Mouse (Mus musculus) CH12.LX (cell line): Measurements from ENCODE around the gene Csnk1g1. TPM values are rescaled to one million over a fixed set of nuclear protein-coding genes. Genes with fewer than 3 reads are reported as not detected.

Source experiments
- DNase-seq: peaks from one replicate; pipeline ENCODE4 v3.0.0-alpha.2; 2013; ENCODE audit errors: extremely low read depth
- H3K27ac ChIP-seq: 2 replicates; pipeline ENCODE4 v1.5.1; 2012; ENCODE audit warnings: low read depth, mild to moderate bottlenecking, control low read depth, moderate library complexity; ENCODE audit not compliant: insufficient read depth
- H3K27me3 ChIP-seq: replicated peaks from 2 replicates; pipeline ENCODE3; 2012; ENCODE audit warnings: inconsistent platforms
- H3K36me3 ChIP-seq, 2 experiments: replicated peaks in 1 of 2; 2 replicates each; pipeline versions ENCODE3 to v1.6.1; 2012; ENCODE audit warnings: inconsistent platforms in 1 of 2, low read length in 1 of 2, mild to moderate bottlenecking in 1 of 2, mixed read lengths in 1 of 2, moderate library complexity in 1 of 2; ENCODE audit not compliant: control insufficient read depth in 1 of 2, insufficient read depth in 1 of 2
- H3K4me1 ChIP-seq, 2 experiments: 2 replicates each; pipeline ENCODE4 v1.6.1; 2012; ENCODE audit warnings: inconsistent platforms in 1 of 2, moderate library complexity in 1 of 2; ENCODE audit not compliant: insufficient read depth in 2 of 2, control insufficient read depth in 1 of 2
- H3K4me2 ChIP-seq: 2 replicates; pipeline ENCODE4 v1.6.1; 2012; ENCODE audit warnings: low read depth, mild to moderate bottlenecking, control low read depth; ENCODE audit not compliant: poor library complexity, insufficient read depth, severe bottlenecking
- H3K4me3 ChIP-seq, 3 experiments: fragments of 150-350 bp in 1 of 3; sonication (generic) in 1 of 3; replicated peaks in 1 of 3; 2 replicates each; pipeline versions ENCODE3 to v1.5.1; 2011 to 2012; ENCODE audit warnings: low read depth in 2 of 3, low read length in 2 of 3, mild to moderate bottlenecking in 2 of 3, moderate library complexity in 2 of 3, control low read depth in 1 of 3, improper control_type of control experiment in 1 of 3, inconsistent platforms in 1 of 3, mixed read lengths in 1 of 3; ENCODE audit not compliant: poor library complexity in 1 of 3
- H3K79me2 ChIP-seq: replicated peaks from 2 replicates; pipeline ENCODE4 v1.6.1; 2012; ENCODE audit warnings: mild to moderate bottlenecking, moderate library complexity; ENCODE audit not compliant: control insufficient read depth, poor library complexity, insufficient read depth, severe bottlenecking; ENCODE audit errors: extremely low read depth
- H3K9ac ChIP-seq: 2 replicates; pipeline ENCODE4 v1.6.1; 2012; ENCODE audit warnings: low read depth, mild to moderate bottlenecking, control low read depth, moderate library complexity; ENCODE audit not compliant: insufficient read depth
- H3K9me3 ChIP-seq: replicated peaks from 2 replicates; pipeline ENCODE3; 2012; ENCODE audit warnings: low read length, inconsistent platforms, mixed read lengths
- E2F4 ChIP-seq: IDR thresholded peaks from 2 replicates; pipeline ENCODE4 v1.6.1; 2011; ENCODE audit warnings: low read depth, low read length, improper control_type of control experiment; ENCODE audit not compliant: insufficient replicate concordance
- ELF1 ChIP-seq: IDR thresholded peaks from 2 replicates; pipeline ENCODE4 v1.6.1; 2014; ENCODE audit warnings: low read depth, mild to moderate bottlenecking, inconsistent platforms, low read length, improper control_type of control experiment
- ETS1 ChIP-seq: conservative IDR thresholded peaks from 2 replicates; pipeline ENCODE4 v1.6.1; 2012; ENCODE audit warnings: low read depth, mild to moderate bottlenecking, inconsistent platforms, low read length, improper control_type of control experiment, moderate library complexity
- IRF4 ChIP-seq: IDR thresholded peaks from 2 replicates; pipeline ENCODE4 v1.6.1; 2014; ENCODE audit warnings: low read depth, mild to moderate bottlenecking, inconsistent platforms, low read length, improper control_type of control experiment
- MAFK ChIP-seq: IDR thresholded peaks from 2 replicates; pipeline ENCODE4 v1.6.1; 2011; ENCODE audit warnings: low read length, improper control_type of control experiment; ENCODE audit not compliant: insufficient replicate concordance
- MAX ChIP-seq: IDR thresholded peaks from 2 replicates; pipeline ENCODE4 v1.6.1; 2011; ENCODE audit warnings: low read length, improper control_type of control experiment
- MAZ ChIP-seq: IDR thresholded peaks from 2 replicates; pipeline ENCODE4 v1.6.1; 2012; ENCODE audit warnings: low read depth, mild to moderate bottlenecking, inconsistent platforms, low read length, improper control_type of control experiment, moderate library complexity
- MYC ChIP-seq: IDR thresholded peaks from 2 replicates; pipeline ENCODE4 v1.6.1; 2011; ENCODE audit warnings: low read depth, mild to moderate bottlenecking, improper control_type of control experiment, low read length
- NELFE ChIP-seq: IDR thresholded peaks from 2 replicates; pipeline ENCODE4 v1.6.1; 2011; ENCODE audit warnings: low read depth, low read length, improper control_type of control experiment
- PAX5 ChIP-seq: IDR thresholded peaks from 2 replicates; pipeline ENCODE4 v1.6.1; 2012; ENCODE audit warnings: low read length, inconsistent platforms, mixed read lengths
- POLR2A ChIP-seq: IDR thresholded peaks from 2 replicates; pipeline ENCODE4 v1.6.1; 2011; ENCODE audit warnings: low read depth, mild to moderate bottlenecking, improper control_type of control experiment, low read length
- RCOR1 ChIP-seq: conservative IDR thresholded peaks from 2 replicates; pipeline ENCODE4 v1.6.1; 2012; ENCODE audit warnings: low read depth, mild to moderate bottlenecking, inconsistent platforms, low read length, improper control_type of control experiment
- SMC3 ChIP-seq: IDR thresholded peaks from 2 replicates; pipeline ENCODE4 v1.6.1; 2011; ENCODE audit warnings: low read depth, low read length, improper control_type of control experiment
- TBP ChIP-seq: conservative IDR thresholded peaks from 2 replicates; pipeline ENCODE4 v1.6.1; 2011; ENCODE audit warnings: low read depth, low read length, improper control_type of control experiment
- ZNF384 ChIP-seq: IDR thresholded peaks from 2 replicates; pipeline ENCODE4 v1.6.1; 2012; ENCODE audit warnings: low read depth, low read length, improper control_type of control experiment, inconsistent platforms
- dilution Hi-C: fragments of 300-500 bp; cut with MboI; formaldehyde crosslinking; loops from 2 replicates; pipeline ENCODE4 v1.14.3; 2020; ENCODE audit warnings: low sequenced_read_pairs; ENCODE audit not compliant: extremely low pct_unique_long_range_greater_than_20kb, extremely low pct_ligation_motif_present
- in situ Hi-C: fragments of 300-500 bp; cut with MboI; formaldehyde crosslinking; loops from 3 replicates; pipeline ENCODE4 v1.14.3; 2019; ENCODE audit warnings: low sequenced_read_pairs, low pct_ligation_motif_present, low pct_unique_long_range_greater_than_20kb, mixed read lengths
- polyA plus RNA-seq: library from polyadenylated mRNA; unstranded; fragments of >175 nt; gene quantifications from 2 replicates; pipeline ENCODE4 v1.2.1, GENCODE M21; 2012; ENCODE audit warnings: low read depth; ENCODE audit not compliant: insufficient read length
- total RNA-seq, 2 experiments: library from RNA; depleted of rRNA; stranded (reverse); fragments of 300-350 nt in 1 of 2; fragments of >200 nt in 1 of 2; gene quantifications; 2 replicates each; pipeline ENCODE4 v1.2.3; 2012 to 2014

The Csnk1g1 gene
- total and polyA plus RNA-seq, 3 experiments = 11.7 to 16.0 (median 12.3) TPM

- TF ChIP-seq ETS1 (no peak), MAZ (no peak), ELF1 (no peak), MYC (no peak), PAX5 (no peak), MAX (no peak), E2F4 (no peak), POLR2A (no peak), MAFK (no peak), NELFE (no peak)
- TF ChIP-seq, all 38 proteins: peak for 0
- H3K27ac ChIP-seq = no peak overlapping the region
- dilution Hi-C loops (no loop called here), in situ Hi-C loops (no loop called here)
- H3K4me3 ChIP-seq = no peak overlapping the region
- no peak for DNase-seq
- H3K9me3 ChIP-seq = no peaks in the 10 kb centered on the region
- no peaks in the 10 kb centered on the region for H3K79me2 ChIP-seq
- H3K27me3 ChIP-seq = no peaks in the 10 kb centered on the region
- no peak overlapping the region for H3K9ac ChIP-seq
- peaks cover 0 to 11% of the 10 kb centered on the region in 2 experiments for H3K36me3 ChIP-seq
- no peaks in the 10 kb centered on the region for H3K4me1 ChIP-seq
- H3K4me2 ChIP-seq = no peak overlapping the region
Observed at GRCm38 (mm10) chr9:65982841-65983240, 74.1 kb downstream of the Csnk1g1 start.

- Histone ChIP-seq H3K27me3 (no peaks in the 10 kb centered on the region), H3K9ac (no peak overlapping the region), H3K4me2 (no peak overlapping the region), H3K36me3 (peaks cover 2 to 29% of the 10 kb centered on the region in 2 experiments), H3K79me2 (no peaks in the 10 kb centered on the region), H3K4me1 (no peaks in the 10 kb centered on the region; a peak in 1 of 4 replicates), H3K4me3 (no peak overlapping the region), H3K27ac (no peak overlapping the region), H3K9me3 (no peaks in the 10 kb centered on the region)
- TF ChIP-seq SMC3 = no peak
- TF ChIP-seq RCOR1 = no peak
- TF ChIP-seq TBP = no peak
- TF ChIP-seq IRF4 = no peak
- TF ChIP-seq ZNF384 = no peak
- no peak for TF ChIP-seq ELF1
- dilution Hi-C loops = no loop called here
- no peak for DNase-seq
- in situ Hi-C loops = no loop called here
Observed at GRCm38 (mm10) chr9:65987021-65987420, 78.3 kb downstream of the Csnk1g1 start.
